Mouse (Mus musculus): ENCODE measurements around the gene Anks1. TPM values are rescaled to one million over a fixed set of nuclear protein-coding genes. Genes with fewer than 3 reads are reported as not detected.

Gene Anks1
- polyA plus RNA-seq, 1 experiment from 2014 or later, result 55.8 TPM

DNA sequence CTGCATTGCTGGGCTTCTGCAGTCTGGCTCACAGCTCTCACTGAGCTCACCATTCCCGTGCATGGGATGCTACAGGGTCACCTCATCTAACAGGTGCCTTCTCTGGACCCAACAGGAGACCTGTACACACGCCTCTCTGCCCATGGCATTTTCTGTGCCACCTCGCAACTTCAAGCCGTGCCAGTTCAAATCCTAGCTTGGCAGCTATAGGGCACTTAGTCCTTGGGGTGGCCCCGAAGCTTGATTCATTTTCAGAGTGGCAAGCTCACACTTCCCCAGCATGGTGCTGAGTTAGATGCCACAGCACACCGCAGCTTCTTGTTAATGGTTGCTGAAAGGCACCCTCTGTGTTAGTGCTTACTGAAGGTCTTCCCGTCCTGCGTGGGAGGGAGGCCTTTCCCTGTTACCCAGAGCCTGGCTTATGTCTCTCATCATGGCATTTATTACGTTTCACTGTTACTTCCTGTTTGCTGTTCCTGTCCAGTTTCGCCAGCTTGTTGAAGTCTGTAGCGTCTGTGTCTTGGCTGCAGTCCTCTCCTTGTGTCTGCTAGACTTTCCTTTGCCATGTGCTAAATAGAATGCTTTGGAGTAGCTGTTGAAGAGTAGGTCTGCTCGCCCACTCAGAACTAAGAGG, 29.1 kb downstream of the Anks1 start:
- no peaks in the 10 kb centered on the region for H3K9me3 ChIP-seq (ENCODE audit: control insufficient read depth, low read length)
- WGBS, result 81% methylated on average over 12 of the region's 12 CpGs
- 0 out of 2 replicates have a peak, but pooled peaks cover 5% of the 10 kb centered on the region for H3K4me1 ChIP-seq (ENCODE audit: control insufficient read depth, insufficient read depth, low read length)
- no peak overlapping the region for H3K4me3 ChIP-seq (ENCODE audit: low read depth, low read length)
- H3K4me2 ChIP-seq (ENCODE audit: low read depth, low read length), result no peak overlapping the region
- H3K27ac ChIP-seq (ENCODE audit: low read depth, low read length), result no peak overlapping the region
- no peaks in the 10 kb centered on the region for H3K27me3 ChIP-seq (ENCODE audit: control insufficient read depth, insufficient read depth, low read length)
- H3K9ac ChIP-seq (replicated peaks; ENCODE audit: low read depth, low read length), result no peak overlapping the region
- H3K36me3 ChIP-seq (ENCODE audit: control insufficient read depth, insufficient read depth, low read length), result no peaks in the 10 kb centered on the region
- ATAC-seq (ENCODE audit: low read depth), result no peak

- Histone ChIP-seq H3K4me2 (ENCODE audit: low read depth, low read length) (no peak overlapping the region), H3K4me3 (ENCODE audit: low read depth, low read length) (no peak overlapping the region), H3K27me3 (ENCODE audit: control insufficient read depth, insufficient read depth, low read length) (no peaks in the 10 kb centered on the region), H3K9me3 (ENCODE audit: control insufficient read depth, low read length) (no peaks in the 10 kb centered on the region), H3K36me3 (ENCODE audit: control insufficient read depth, insufficient read depth, low read length) (no peaks in the 10 kb centered on the region), H3K27ac (ENCODE audit: low read depth, low read length) (no peak overlapping the region), H3K9ac (replicated peaks; ENCODE audit: low read depth, low read length) (no peak overlapping the region), H3K4me1 (ENCODE audit: control insufficient read depth, insufficient read depth, low read length) (0 out of 2 replicates have a peak, but pooled peaks cover 5% of the 10 kb centered on the region)
- 73% methylated on average over 5 of the region's 5 CpGs for WGBS
- no peak for ATAC-seq (ENCODE audit: low read depth)
Measured at GRCm38 (mm10) chr17:27939028-27939427, 29.9 kb downstream of the Anks1 start.

GRCm38 (mm10) chr17:27940352-27940751, 31.2 kb downstream of the Anks1 start:
- 29% methylated on average over 4 of the region's 4 CpGs for WGBS
- Histone ChIP-seq H3K27me3 (ENCODE audit: control insufficient read depth, insufficient read depth, low read length) (no peaks in the 10 kb centered on the region), H3K36me3 (ENCODE audit: control insufficient read depth, insufficient read depth, low read length) (no peaks in the 10 kb centered on the region), H3K4me1 (ENCODE audit: control insufficient read depth, insufficient read depth, low read length) (0 out of 2 replicates have a peak, but pooled peaks cover 9% of the 10 kb centered on the region), H3K9ac (replicated peaks; ENCODE audit: low read depth, low read length) (no peak overlapping the region), H3K4me3 (ENCODE audit: low read depth, low read length) (no peak overlapping the region), H3K9me3 (ENCODE audit: control insufficient read depth, low read length) (no peaks in the 10 kb centered on the region), H3K27ac (ENCODE audit: low read depth, low read length) (no peak overlapping the region), H3K4me2 (ENCODE audit: low read depth, low read length) (no peak overlapping the region)
- ATAC-seq (ENCODE audit: low read depth), result no peak

DNA sequence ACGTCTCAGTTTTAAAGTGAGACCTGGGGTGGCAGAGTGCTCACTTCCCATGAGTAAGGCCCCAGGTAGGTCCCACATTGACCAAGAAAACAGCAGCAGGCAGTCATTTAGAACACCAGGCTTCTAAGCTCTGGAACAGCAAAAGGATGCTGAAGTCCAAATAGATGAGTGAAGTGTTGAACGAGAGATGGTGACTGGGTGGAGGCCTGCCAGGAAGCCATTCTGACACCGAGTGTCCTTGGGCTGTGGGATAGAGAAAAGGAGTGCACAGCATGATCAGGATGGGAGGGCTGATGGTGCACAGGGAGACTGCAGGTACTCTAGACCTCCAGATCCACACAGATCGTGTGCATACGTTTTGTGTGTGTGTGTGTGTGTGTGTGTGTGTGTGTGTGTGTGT, 32.1 kb downstream of the Anks1 start:
- 77% methylated on average over 5 of the region's 5 CpGs for WGBS
- Histone ChIP-seq H3K9me3 (ENCODE audit: control insufficient read depth, low read length) (no peaks in the 10 kb centered on the region), H3K4me1 (ENCODE audit: control insufficient read depth, insufficient read depth, low read length) (peaks cover 17% of the 10 kb centered on the region; the same call in 1 of the 2 replicates), H3K9ac (replicated peaks; ENCODE audit: low read depth, low read length) (no peak overlapping the region), H3K27me3 (ENCODE audit: control insufficient read depth, insufficient read depth, low read length) (no peaks in the 10 kb centered on the region), H3K27ac (ENCODE audit: low read depth, low read length) (no peak overlapping the region), H3K4me2 (ENCODE audit: low read depth, low read length) (no peak overlapping the region), H3K4me3 (ENCODE audit: low read depth, low read length) (no peak overlapping the region), H3K36me3 (ENCODE audit: control insufficient read depth, insufficient read depth, low read length) (no peaks in the 10 kb centered on the region)
- no peak for ATAC-seq (ENCODE audit: low read depth)

GRCm38 (mm10) chr17:27941698-27942097, 32.6 kb downstream of the Anks1 start:
- no peak for ATAC-seq (ENCODE audit: low read depth)
- H3K9me3 ChIP-seq (ENCODE audit: control insufficient read depth, low read length), result no peaks in the 10 kb centered on the region
- no peak overlapping the region for H3K4me3 ChIP-seq (ENCODE audit: low read depth, low read length)
- H3K36me3 ChIP-seq (ENCODE audit: control insufficient read depth, insufficient read depth, low read length), result no peaks in the 10 kb centered on the region
- H3K9ac ChIP-seq (replicated peaks; ENCODE audit: low read depth, low read length), result no peak overlapping the region
- H3K4me1 ChIP-seq (ENCODE audit: control insufficient read depth, insufficient read depth, low read length), result peaks cover 21% of the 10 kb centered on the region; the same call in 1 of the 2 replicates
- H3K4me2 ChIP-seq (ENCODE audit: low read depth, low read length), result no peak overlapping the region
- 89% methylated on average over 2 of the region's 2 CpGs for WGBS
- H3K27ac ChIP-seq (ENCODE audit: low read depth, low read length), result no peak overlapping the region
- H3K27me3 ChIP-seq (ENCODE audit: control insufficient read depth, insufficient read depth, low read length), result no peaks in the 10 kb centered on the region

- Histone ChIP-seq H3K9me3 (ENCODE audit: control insufficient read depth, low read length) (no peaks in the 10 kb centered on the region), H3K27ac (ENCODE audit: low read depth, low read length) (no peak overlapping the region), H3K4me2 (ENCODE audit: low read depth, low read length) (no peak overlapping the region), H3K4me1 (ENCODE audit: control insufficient read depth, insufficient read depth, low read length) (peaks cover 19% of the 10 kb centered on the region; the same call in 1 of the 2 replicates), H3K27me3 (ENCODE audit: control insufficient read depth, insufficient read depth, low read length) (no peaks in the 10 kb centered on the region), H3K9ac (replicated peaks; ENCODE audit: low read depth, low read length) (no peak overlapping the region), H3K4me3 (ENCODE audit: low read depth, low read length) (no peak overlapping the region), H3K36me3 (ENCODE audit: control insufficient read depth, insufficient read depth, low read length) (no peaks in the 10 kb centered on the region)
- no peak for ATAC-seq (ENCODE audit: low read depth)
- 95% methylated on average over 4 of the region's 4 CpGs for WGBS
Measured at GRCm38 (mm10) chr17:27942131-27942530, 33.0 kb downstream of the Anks1 start.

DNA sequence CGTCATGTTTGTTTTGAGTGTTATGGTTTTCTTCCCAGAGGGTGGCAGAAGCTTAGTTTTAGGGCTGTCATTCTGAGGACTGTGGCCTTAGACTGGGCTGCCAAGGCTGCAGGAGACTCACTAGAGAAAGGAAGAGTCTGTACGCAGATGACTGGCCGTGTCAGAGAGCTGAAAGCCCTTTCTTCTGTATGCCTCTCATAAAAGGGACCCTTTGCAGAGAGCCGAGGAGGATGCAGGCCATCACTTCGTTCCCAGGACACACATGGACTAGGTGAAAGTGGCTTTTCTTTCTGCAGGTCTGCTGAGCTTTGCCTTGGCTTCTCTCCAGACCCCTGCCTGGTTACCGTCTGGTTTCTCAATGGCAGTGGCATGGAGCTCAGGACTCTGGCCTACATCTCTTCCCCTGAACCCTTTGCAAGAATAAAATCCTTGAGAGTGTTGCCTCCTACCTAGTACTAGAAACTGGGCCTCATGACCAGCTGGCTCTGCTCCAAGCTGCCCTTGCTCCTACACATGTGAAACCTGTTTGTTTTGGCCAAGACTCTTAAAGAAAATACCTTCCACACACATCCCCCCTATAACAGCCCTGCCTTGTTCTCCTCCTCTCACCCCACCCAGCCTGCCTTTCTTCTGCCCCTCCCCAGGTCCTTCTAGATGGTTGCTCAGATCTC, 36.6 kb downstream of the Anks1 start:
- ATAC-seq (ENCODE audit: low read depth), result no peak
- Histone ChIP-seq H3K36me3 (ENCODE audit: control insufficient read depth, insufficient read depth, low read length) (no peaks in the 10 kb centered on the region), H3K27me3 (ENCODE audit: control insufficient read depth, insufficient read depth, low read length) (no peaks in the 10 kb centered on the region), H3K4me1 (ENCODE audit: control insufficient read depth, insufficient read depth, low read length) (peaks cover 16% of the 10 kb centered on the region; the same call in 1 of the 2 replicates), H3K4me2 (ENCODE audit: low read depth, low read length) (no peak overlapping the region), H3K27ac (ENCODE audit: low read depth, low read length) (peak overlapping the region; percentile 46; the same call in 1 of the 2 replicates), H3K9ac (replicated peaks; ENCODE audit: low read depth, low read length) (no peak overlapping the region), H3K9me3 (ENCODE audit: control insufficient read depth, low read length) (no peaks in the 10 kb centered on the region), H3K4me3 (ENCODE audit: low read depth, low read length) (no peak overlapping the region)
- 39% methylated on average over 6 of the region's 6 CpGs for WGBS

- WGBS, result 73% methylated on average over 8 of the region's 8 CpGs
- Histone ChIP-seq H3K9ac (replicated peaks; ENCODE audit: low read depth, low read length) (no peak overlapping the region), H3K4me1 (ENCODE audit: control insufficient read depth, insufficient read depth, low read length) (peaks cover 16% of the 10 kb centered on the region; the same call in 1 of the 2 replicates), H3K9me3 (ENCODE audit: control insufficient read depth, low read length) (no peaks in the 10 kb centered on the region), H3K27ac (ENCODE audit: low read depth, low read length) (peak overlapping the region; percentile 46; the same call in 1 of the 2 replicates), H3K36me3 (ENCODE audit: control insufficient read depth, insufficient read depth, low read length) (no peaks in the 10 kb centered on the region), H3K4me2 (ENCODE audit: low read depth, low read length) (no peak overlapping the region), H3K4me3 (ENCODE audit: low read depth, low read length) (no peak overlapping the region), H3K27me3 (ENCODE audit: control insufficient read depth, insufficient read depth, low read length) (no peaks in the 10 kb centered on the region)
- no peak for ATAC-seq (ENCODE audit: low read depth)
Measured at GRCm38 (mm10) chr17:27946371-27946770, 37.3 kb downstream of the Anks1 start.

- H3K27me3 ChIP-seq (ENCODE audit: control insufficient read depth, insufficient read depth, low read length), result no peaks in the 10 kb centered on the region
- no peaks in the 10 kb centered on the region for H3K9me3 ChIP-seq (ENCODE audit: control insufficient read depth, low read length)
- H3K4me2 ChIP-seq (ENCODE audit: low read depth, low read length), result no peak overlapping the region
- H3K4me3 ChIP-seq (ENCODE audit: low read depth, low read length), result no peak overlapping the region
- 69% methylated on average over 2 of the region's 2 CpGs for WGBS
- no peaks in the 10 kb centered on the region for H3K36me3 ChIP-seq (ENCODE audit: control insufficient read depth, insufficient read depth, low read length)
- H3K9ac ChIP-seq (replicated peaks; ENCODE audit: low read depth, low read length), result no peak overlapping the region
- H3K4me1 ChIP-seq (ENCODE audit: control insufficient read depth, insufficient read depth, low read length), result peaks cover 16% of the 10 kb centered on the region; the same call in 1 of the 2 replicates
- ATAC-seq (ENCODE audit: low read depth), result no peak
- no peak overlapping the region for H3K27ac ChIP-seq (ENCODE audit: low read depth, low read length)
Measured at GRCm38 (mm10) chr17:27947155-27947554, 38.0 kb downstream of the Anks1 start.
